Mouse (Mus musculus): ENCODE measurements at regions not wholly inside any gene's neighbourhood (a gene's known extent, or its start where the extent isn't known, plus 50 kb on each side); places are given as distances from the start of the nearest gene placed in this dataset.
"Not testable (repeated sequence)": the region's sequence is repeated elsewhere in the genome, so short reads cannot be mapped to it uniquely, and the experiment has no call there.

DNA sequence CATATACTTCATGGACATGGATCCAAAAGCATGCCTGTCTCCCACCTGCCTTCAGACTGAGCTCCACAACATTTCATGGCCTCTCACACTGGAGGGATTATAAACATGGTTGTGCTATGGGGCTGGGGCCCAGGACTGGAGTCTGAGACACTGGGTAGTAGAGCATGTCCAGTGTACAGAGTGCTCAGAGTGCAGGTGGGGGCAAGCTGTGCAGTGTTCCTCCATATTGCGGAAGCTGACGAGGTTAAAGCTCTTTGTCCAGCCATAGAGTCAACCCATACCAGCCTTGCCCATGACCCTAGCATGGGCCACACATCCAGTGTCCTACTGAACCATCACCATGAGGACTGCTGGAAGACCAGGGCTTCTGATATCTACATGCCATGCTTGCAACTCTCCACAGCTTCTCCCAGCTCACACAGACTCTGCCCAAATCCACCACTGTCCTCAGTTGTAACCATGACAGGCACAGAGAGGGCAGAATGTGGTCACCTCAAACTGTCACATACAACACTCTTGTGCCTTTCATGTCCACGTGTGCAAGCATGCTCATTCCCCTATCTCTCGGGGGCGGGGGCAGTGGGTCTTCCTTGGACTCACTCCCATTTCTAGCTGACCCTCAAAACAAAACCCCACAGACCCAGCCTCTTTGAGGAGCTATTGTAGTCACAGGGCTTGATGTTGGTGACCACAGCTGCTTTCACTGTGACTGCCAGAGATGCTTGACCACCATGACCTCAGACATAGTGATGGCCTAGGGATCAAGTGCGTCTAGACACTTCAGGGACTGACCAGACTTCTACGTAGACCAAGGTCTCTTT lies 55.9 kb downstream of the Tmem121 start:
- no peak for DNase-seq (ENCODE audit: low read depth, low spot score)

DNA sequence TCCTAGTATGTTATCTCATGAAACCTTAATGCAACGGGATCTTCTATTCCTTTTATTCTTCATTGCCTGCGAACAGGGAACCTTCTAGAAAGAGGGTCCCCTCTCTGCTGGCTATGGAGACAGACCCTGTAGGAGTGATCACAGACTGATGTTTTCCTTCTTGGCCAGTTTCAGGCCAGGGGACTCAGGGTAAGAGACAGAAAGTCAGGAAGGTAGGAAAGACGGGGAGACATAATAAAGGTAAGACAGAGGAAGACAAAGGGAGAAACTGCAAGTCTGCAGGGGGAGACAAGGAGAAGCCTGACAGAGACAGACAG lies 56.4 kb downstream of the Tmem121 start:
- DNase-seq (ENCODE audit: low read depth, low spot score) = no peak

- no peak for DNase-seq (ENCODE audit: low read depth, low spot score)
Measured at GRCm38 (mm10) chr12:113244685-113245084, 59.0 kb downstream of the Tmem121 start.

DNA sequence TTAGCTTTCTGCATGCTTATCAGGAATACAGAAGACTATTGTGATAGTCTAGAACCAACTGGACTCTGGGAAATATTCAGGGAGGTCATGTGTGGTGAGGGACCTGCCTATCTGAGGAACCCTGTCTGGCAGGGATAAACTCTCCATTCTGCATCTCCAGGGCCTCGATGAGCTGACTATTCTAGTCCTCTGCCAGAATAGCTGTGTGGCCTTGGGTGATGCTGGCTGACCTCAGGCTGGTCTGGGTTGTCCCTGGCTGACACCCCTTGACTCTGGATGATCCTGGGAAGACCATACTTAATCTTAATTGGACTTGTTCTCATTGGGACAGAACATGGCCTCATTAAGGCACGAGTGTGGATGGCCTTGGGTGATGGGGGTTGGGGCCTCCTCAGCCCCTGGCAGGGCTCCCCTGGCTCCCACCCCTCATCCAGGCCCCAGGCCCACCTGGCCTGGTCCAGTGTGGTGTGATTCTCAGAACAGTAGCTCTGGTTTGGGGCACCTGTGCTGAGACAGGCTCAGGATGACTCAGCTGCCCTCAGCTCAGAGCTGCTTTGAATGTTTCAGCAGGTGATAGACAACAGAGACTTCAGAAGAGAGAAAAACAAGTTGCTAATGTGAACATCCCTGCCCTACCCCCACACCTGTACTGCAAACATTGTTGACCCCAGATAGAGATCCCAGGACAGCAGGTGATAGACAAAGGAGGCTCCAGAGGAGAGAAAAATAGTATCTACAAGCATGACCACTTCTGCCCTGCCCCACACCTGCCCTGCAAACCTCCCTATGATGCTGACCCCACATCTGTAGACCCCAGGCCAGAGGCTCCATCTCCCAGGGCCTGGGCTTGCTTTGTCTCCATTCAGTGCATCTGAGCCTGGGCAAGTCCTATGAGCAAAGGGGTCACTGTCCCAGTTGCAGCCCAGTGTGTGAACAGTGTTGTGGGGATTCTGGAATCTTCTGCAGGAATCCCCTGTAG lies 68.0 kb downstream of the Tmem121 start:
- DNase-seq (ENCODE audit: low read depth, low spot score) = not testable (repeated sequence)

GRCm38 (mm10) chr12:113255331-113255730 lies 69.6 kb downstream of the Tmem121 start:
- DNase-seq (ENCODE audit: low read depth, low spot score) = no peak

- DNase-seq (ENCODE audit: low read depth, low spot score) = no peak
Measured at GRCm38 (mm10) chr12:113256628-113257027, 70.9 kb downstream of the Tmem121 start.

GRCm38 (mm10) chr12:113257243-113257642 lies 71.5 kb downstream of the Tmem121 start:
- DNase-seq (ENCODE audit: low read depth, low spot score) = no peak

DNA sequence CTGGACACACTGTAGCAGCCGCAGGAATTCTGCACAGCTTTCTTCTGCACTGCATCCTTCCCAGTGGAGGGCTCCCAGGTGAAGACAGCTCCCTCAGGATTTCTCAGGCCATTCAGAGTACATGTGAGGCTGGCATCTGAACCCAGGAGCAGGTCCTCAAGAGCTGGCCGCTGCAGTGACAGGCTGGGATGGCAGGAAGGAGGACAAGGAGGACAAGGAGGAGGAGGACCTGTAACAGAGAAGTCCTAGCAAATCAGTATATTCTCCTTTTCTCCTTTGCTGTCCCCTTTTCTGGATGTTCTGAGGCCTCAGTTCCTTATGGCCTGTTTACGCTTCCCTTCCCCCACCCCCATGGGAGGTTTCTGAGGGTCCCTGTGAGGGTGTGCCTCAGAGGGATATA lies 73.7 kb downstream of the Tmem121 start:
- no peak for DNase-seq (ENCODE audit: low read depth, low spot score)

GRCm38 (mm10) chr12:113260304-113260703 lies 74.6 kb downstream of the Tmem121 start:
- DNase-seq (ENCODE audit: low read depth, low spot score) = no peak

DNA sequence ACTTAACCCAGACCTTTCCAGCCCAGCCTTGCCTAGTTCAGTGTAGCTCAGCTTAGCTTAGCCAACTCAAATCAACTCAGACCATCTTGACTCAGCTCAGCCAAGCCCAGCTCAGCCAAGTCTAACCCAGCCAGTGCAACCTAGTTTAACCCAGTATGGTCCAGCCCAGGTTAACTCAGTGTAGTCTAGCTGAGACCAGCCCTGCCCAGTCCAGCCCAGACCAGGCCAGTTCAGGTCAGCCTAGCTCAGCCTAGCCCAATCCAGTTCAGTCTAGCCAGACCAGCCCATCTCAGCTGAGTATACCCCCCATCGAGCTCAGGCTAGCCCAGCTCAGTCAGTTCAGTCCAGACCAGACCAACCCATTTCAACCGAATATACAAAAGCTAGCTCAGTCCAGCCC lies 90.2 kb downstream of the Tmem121 start:
- no peak for DNase-seq (ENCODE audit: low read depth, low spot score)

DNA sequence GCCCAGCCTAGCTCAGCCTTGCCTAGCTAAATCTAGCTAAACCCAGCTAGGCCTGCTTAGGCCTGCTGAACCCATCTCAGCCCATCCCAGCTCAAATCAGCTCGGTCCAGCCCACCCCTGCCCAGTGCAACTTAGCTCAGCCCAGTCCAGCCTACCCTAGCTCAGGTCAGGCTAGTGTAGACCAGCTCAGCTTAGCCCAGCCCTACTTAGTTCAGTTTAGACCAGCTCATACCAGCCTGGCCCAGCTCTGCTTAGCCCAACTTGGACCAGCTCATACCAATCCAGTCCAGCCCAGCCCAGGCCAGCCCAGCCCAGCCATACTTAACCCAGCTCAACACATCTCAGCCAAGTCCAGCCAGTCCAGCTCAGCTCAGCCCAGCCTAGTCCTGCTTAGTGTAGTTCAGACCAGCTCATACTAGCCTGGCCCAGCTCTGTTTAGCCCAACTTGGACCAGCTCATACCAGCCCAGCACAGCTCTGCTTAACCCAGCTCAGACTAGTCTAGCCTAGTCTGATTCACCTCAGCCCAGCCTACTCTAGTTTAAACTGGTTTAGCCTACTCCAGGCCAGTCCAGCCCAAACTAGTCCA lies 90.7 kb downstream of the Tmem121 start:
- DNase-seq (ENCODE audit: low read depth, low spot score) = no peak

DNA sequence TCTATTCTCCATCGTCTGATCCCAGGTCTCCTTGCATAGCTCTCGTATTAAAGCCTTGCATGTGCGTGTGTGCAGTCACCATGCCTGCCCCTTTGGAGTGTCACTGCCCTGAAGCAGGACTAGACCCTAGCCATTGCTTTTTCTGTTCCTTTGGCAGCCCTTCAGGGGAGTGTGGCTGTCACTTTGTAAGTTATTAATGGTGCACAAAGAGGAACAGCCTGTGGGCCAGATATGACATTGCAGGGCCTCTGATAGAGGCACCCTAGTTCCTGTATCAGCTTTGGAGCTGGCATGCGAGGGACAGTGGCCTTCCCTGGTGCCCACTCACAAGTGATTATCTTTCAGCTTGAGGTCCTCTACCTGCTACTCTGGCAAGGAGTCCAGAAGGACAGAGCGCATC lies 92.0 kb downstream of the Tmem121 start:
- no peak for DNase-seq (ENCODE audit: low read depth, low spot score)

GRCm38 (mm10) chr12:113292029-113292809 lies 106.5 kb downstream of the Tmem121 start:
- no peak for DNase-seq (ENCODE audit: low read depth, low spot score)

GRCm38 (mm10) chr12:113295924-113296323 lies 110.2 kb downstream of the Tmem121 start:
- DNase-seq (ENCODE audit: low read depth, low spot score) = no peak

DNA sequence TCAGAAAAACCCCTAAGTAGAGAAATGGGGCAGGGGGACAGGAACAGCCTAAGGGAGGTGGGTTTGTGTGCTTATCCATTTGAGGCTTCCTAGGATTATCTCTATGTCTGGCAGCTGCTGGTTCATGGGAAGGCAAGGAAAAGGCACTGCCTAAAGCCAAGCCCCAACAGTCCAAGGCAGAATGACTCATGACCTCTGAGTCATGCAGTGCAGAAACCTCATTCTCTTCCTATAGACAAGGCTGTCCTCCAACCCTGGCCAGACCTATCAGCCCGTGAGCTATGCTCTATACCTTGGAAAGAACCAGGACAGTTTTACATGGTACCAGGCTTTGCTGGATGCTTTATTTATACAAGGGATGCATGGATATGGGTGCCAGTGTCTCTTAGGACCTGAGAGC lies 120.2 kb downstream of the Tmem121 start:
- DNase-seq (ENCODE audit: low read depth, low spot score) = no peak

DNA sequence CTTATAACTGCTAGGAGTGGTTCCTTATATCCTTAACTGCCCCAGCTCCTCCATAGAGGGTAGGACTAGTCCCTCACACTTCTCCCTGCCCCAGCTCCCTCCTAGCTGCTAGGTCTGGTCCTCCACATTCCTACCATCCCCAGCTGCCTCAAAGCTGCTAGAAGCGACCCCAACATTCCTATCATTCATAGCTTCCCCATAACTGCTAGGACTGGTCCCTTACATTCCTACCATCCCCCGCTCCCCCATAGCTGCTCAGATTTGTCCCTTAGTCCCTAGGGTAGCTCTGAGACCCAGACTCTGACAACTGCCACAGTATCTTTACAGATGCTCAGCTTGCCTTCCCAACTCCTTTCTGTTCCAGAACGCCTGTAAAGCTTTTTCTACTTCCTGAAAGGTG lies 127.6 kb downstream of the Tmem121 start:
- peak; percentile 43 for DNase-seq (ENCODE audit: low read depth, low spot score)

DNA sequence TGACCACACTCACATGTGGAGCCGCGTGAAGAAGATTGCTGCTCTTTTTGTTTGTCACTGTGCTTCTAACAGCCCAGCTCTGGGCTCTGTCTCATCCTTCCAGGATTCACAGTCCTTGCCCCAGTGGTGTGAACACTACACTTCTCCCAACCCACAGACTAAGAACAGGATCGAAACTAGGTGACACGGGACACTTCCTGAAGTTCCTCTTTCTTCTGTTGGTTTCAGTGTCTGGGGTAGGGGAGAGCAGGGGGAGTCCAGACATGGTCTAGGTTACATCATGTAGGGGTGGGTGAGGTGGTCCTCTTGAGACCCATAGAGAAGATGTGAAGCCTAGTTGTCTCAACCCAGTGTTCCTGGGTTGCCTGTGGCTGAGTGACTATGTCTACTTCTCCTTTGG lies 128.9 kb downstream of the Tmem121 start:
- no peak for DNase-seq (ENCODE audit: low read depth, low spot score)

DNA sequence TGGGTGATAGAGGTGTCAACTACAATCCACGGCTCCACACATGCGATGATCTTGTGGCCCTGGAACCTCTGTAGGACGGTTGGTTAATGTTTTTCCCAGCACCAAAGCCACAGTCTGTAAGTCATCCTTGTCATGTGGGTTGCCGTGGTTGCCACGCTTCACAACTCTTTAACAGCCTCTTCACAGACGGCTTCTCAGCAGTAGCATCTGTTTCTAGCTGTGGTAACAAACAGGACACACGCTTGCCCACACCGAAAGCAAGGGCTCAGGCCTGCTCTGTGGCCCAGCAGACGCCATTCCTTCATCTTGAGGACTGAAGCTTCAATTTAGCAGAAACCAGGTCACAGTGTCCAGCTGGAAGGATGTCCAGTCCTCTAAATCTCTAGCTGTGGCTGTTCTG lies 135.4 kb downstream of the Tmem121 start:
- no peak for DNase-seq (ENCODE audit: low read depth, low spot score)

- no peak for DNase-seq (ENCODE audit: low read depth, low spot score)
Measured at GRCm38 (mm10) chr12:113322173-113322572, 136.4 kb downstream of the Tmem121 start.

DNA sequence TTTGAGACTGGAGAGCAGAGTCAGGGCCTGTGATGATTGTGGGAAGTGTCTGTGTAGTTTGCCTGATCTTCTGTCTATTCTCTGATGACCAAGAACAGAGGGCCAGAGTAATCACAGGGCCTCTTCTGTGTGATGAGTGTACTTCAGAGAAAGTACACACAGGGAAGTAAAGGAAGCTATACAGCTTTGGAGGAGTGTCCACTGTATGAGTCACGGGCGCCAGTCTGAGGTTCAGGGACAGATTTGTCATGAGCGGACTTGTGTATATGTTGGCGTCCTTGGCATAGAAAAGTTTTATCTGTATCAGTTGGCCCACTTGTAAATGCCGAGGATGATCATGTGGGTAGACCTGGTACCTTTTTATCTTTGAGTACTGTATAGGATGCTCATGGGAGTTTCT lies 142.1 kb downstream of the Tmem121 start:
- no peak for DNase-seq (ENCODE audit: low read depth, low spot score)

DNA sequence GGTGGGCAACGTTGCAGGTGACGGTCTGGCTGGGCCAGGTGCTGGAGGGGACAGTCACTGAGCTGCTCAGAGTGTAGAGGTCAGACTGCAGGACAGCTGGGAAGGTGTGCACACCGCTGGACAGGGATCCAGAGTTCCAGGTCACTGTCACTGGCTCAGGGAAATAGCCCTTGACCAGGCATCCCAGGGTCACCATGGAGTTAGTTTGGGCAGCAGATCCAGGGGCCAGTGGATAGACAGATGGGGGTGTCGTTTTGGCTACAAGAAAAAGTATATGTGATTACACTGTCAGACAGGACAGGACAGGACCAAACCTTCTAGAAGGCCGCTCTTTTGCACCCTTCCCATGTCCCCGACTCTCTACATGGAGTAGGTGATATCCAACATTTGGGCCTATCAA lies 144.5 kb downstream of the Tmem121 start:
- no peak for DNase-seq (ENCODE audit: low read depth, low spot score)

GRCm38 (mm10) chr12:113332226-113332625 lies 146.5 kb downstream of the Tmem121 start:
- DNase-seq (ENCODE audit: low read depth, low spot score) = no peak

Measured in mesoderm, embryonic 11.5 days (tissue).